Mouse (Mus musculus): Measurements from ENCODE around the gene Mob3b. TPM values are rescaled to one million over a fixed set of nuclear protein-coding genes. Genes with fewer than 3 reads are reported as not detected.

Gene Mob3b
- total RNA-seq, 2 experiments from 2014 or later, result 9.0 to 9.3 TPM

GRCm38 (mm10) chr4:35150706-35151105 lies 6.6 kb downstream of the Mob3b start:
- no peak for DNase-seq (ENCODE audit: low spot score in 2 of 2)

- DNase-seq (ENCODE audit: low spot score in 2 of 2), result no peak
These were observed 9.0 kb downstream of the Mob3b start for GRCm38 (mm10) chr4:35148326-35148725.

GRCm38 (mm10) chr4:35146597-35146996 lies 10.7 kb downstream of the Mob3b start:
- no peak for DNase-seq (ENCODE audit: low spot score in 2 of 2)

GRCm38 (mm10) chr4:35145726-35146125 lies 11.6 kb downstream of the Mob3b start:
- DNase-seq (ENCODE audit: low spot score in 2 of 2), result no peak

GRCm38 (mm10) chr4:35143472-35144102 lies 13.7 kb downstream of the Mob3b start:
- DNase-seq (ENCODE audit: low spot score in 2 of 2), result no peak

- no peak for DNase-seq (ENCODE audit: low spot score in 2 of 2)
These were observed 17.0 kb downstream of the Mob3b start for GRCm38 (mm10) chr4:35140317-35140716.

GRCm38 (mm10) chr4:35138077-35138476 lies 19.2 kb downstream of the Mob3b start:
- no peak for DNase-seq (ENCODE audit: low spot score in 2 of 2)

- DNase-seq (ENCODE audit: low spot score in 2 of 2), result no peak
These were observed 20.3 kb downstream of the Mob3b start for GRCm38 (mm10) chr4:35136996-35137395.

- no peak for DNase-seq (ENCODE audit: low spot score in 2 of 2)
These were observed 21.5 kb downstream of the Mob3b start for GRCm38 (mm10) chr4:35135806-35136205.

- DNase-seq (ENCODE audit: low spot score in 2 of 2), result no peak
These were observed 22.3 kb downstream of the Mob3b start for GRCm38 (mm10) chr4:35134846-35135611.

GRCm38 (mm10) chr4:35133411-35133810 lies 23.9 kb downstream of the Mob3b start:
- DNase-seq (ENCODE audit: low spot score in 2 of 2), result no peak

GRCm38 (mm10) chr4:35131592-35131991 lies 25.7 kb downstream of the Mob3b start:
- DNase-seq (ENCODE audit: low spot score in 2 of 2), result no peak

GRCm38 (mm10) chr4:35130411-35130948 lies 26.8 kb downstream of the Mob3b start:
- DNase-seq (ENCODE audit: low spot score in 2 of 2), result no peak

- no peak for DNase-seq (ENCODE audit: low spot score in 2 of 2)
These were observed 29.5 kb downstream of the Mob3b start for GRCm38 (mm10) chr4:35127759-35128158.

- DNase-seq (ENCODE audit: low spot score in 2 of 2), result no peak
These were observed 30.5 kb downstream of the Mob3b start for GRCm38 (mm10) chr4:35126776-35127175.

- DNase-seq (ENCODE audit: low spot score in 2 of 2), result peak; percentile 17 to 18
These were observed 31.9 kb downstream of the Mob3b start for GRCm38 (mm10) chr4:35125299-35125777.

GRCm38 (mm10) chr4:35124027-35124426 lies 33.3 kb downstream of the Mob3b start:
- no peak for DNase-seq (ENCODE audit: low spot score in 2 of 2)

GRCm38 (mm10) chr4:35123087-35123486 lies 34.2 kb downstream of the Mob3b start:
- DNase-seq (ENCODE audit: low spot score in 2 of 2), result no peak

GRCm38 (mm10) chr4:35121060-35121459 lies 36.2 kb downstream of the Mob3b start:
- peak in 1 of 2 experiments; percentile 15 for DNase-seq (ENCODE audit: low spot score in 2 of 2)

GRCm38 (mm10) chr4:35120575-35120974 lies 36.7 kb downstream of the Mob3b start:
- no peak for DNase-seq (ENCODE audit: low spot score in 2 of 2)

GRCm38 (mm10) chr4:35120159-35120558 lies 37.1 kb downstream of the Mob3b start:
- DNase-seq (ENCODE audit: low spot score in 2 of 2), result no peak

GRCm38 (mm10) chr4:35118851-35119250 lies 38.4 kb downstream of the Mob3b start:
- DNase-seq (ENCODE audit: low spot score in 2 of 2), result peak in 1 of 2 experiments; percentile 36

Data from layer of hippocampus, postnatal 14 days (tissue).